Mouse (Mus musculus) thymus, postnatal 25 days (tissue): ENCODE results near the gene Hnf1a.

ENCODE experiments used
- DNase-seq: peaks from one replicate; pipeline ENCODE4 v3.0.0; 2022

Gene Hnf1a

GRCm38 (mm10) chr5:114970824-114971227 lies at the start of gene Hnf1a:
Hnf1a (minus strand) TSS chr5:114971094.
- DNase-seq: no peak

DNA sequence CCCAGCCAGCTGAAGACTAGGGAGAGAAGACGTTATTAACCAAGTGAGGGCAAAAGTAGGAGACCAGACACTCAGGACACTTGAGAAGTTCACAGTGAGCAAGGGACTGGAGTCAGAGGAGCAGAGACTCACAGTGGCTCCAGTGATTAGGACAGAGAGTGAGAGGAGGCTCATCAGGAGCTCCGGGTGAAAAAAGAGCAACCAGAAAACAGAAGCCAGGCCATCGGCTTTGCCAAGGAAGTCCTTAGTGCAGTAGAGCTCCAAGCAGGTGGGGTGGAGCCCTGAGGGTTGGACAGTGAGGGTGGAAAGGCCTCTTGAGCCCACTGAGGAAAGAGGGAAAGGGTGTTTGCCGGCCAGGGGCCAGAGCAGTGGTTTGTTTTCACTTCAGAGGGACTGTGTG lies 47.9 kb upstream of the Hnf1a start:
- no peak for DNase-seq

- no peak for DNase-seq
These were observed 47.4 kb upstream of the Hnf1a start for GRCm38 (mm10) chr5:115018270-115018669.

- no peak for DNase-seq
These were observed 44.2 kb upstream of the Hnf1a start for GRCm38 (mm10) chr5:115015121-115015520.

- no peak for DNase-seq
These were observed 43.7 kb upstream of the Hnf1a start for GRCm38 (mm10) chr5:115014570-115014969.

DNA sequence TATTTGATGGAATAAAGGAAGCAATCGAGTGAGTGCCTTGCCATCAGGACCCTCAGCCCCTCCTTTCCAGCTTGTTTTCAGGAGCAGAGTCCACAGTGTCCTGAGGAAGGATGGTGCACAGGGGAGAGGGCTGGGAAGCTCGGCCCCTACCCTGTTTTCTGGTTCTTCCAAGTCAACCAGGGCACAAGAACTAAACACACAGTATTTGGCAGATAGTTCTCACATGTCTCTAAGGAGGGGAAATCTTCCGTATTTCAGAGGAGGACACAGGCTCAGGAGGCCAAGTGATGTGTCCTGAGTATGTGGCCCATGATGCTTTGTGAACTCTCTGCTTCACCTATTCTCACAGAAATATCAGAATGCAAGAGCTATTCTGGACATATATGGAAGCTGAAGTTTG lies 42.5 kb upstream of the Hnf1a start:
- no peak for DNase-seq

- DNase-seq: peak; percentile 67
These were observed 40.8 kb upstream of the Hnf1a start for GRCm38 (mm10) chr5:115011519-115012261.

DNA sequence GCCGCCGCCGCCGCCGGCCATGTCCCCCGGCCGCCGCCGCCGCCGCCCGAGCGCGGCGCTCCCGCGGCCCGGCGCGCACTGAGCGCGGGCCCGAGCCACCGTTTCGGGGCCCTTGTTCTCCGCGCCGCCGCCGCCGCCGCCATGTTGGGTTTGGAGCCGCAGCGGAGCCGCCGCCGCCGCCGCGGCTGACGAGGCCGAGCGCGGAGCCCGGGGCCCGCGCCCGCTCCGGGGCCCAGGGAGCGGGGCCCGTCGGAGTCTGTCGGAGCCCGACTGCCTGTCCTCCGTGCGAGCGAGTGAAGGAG lies 40.3 kb upstream of the Hnf1a start:
- no peak for DNase-seq

DNA sequence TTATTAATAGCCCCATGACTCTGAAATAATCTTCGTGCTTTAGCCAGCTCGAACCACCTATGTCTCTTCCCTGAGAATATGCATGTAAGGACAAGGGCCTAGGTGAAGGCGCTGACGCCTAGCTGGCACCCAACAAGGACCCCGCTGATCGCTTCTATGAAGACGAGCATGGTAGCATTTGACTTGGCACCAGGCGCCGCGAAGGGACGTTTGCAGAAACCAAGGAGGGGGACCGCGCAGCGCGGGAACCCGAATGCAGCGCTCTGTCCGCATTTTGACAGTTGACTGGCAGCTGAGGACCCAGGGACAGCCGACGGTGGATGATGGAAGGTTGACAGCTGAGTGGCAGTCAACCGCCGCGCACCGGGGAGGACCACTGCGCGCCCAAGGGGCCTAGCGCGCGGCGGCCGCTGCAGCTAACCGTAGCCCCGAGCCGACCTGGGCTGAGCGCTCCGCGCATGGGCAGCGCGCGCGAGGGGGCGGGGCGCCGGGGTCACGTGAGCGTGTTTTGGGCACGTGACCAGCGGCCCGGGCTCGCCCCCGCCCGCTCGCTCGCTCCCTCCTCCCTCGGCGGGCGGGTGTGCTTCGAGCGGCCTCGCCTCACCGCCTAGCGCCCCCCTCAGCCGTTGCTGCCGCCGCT lies 39.8 kb upstream of the Hnf1a start, which contains the start of gene Sppl3:
TSS of gene Sppl3 (plus strand) at position 561 of the 640 bp plus-strand sequence.
- DNase-seq: peak; percentile 97

- DNase-seq: no peak
These were observed 39.1 kb upstream of the Hnf1a start for GRCm38 (mm10) chr5:115009961-115010360.

DNA sequence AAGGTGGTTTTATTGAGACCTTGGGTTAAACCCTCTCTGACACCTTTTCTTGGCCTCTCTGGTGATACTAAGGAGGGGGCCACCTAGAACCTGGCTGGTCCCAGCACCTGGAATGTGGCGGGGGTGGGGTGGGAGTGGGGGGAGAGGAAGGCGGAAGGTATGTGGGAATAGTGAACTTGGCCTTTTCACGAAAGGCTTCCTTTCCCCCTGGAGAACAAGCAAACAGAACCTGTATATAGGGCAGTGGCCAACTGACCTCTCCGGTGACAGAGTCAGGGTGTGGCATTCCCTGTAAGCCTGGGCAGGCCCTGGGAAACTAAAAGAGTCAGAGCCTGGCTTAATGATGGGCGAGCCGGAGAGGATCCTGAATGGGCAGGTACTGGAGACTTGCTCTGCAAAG lies 38.2 kb upstream of the Hnf1a start:
- no peak for DNase-seq

- no peak for DNase-seq
These were observed 37.4 kb upstream of the Hnf1a start for GRCm38 (mm10) chr5:115008307-115008706.

DNA sequence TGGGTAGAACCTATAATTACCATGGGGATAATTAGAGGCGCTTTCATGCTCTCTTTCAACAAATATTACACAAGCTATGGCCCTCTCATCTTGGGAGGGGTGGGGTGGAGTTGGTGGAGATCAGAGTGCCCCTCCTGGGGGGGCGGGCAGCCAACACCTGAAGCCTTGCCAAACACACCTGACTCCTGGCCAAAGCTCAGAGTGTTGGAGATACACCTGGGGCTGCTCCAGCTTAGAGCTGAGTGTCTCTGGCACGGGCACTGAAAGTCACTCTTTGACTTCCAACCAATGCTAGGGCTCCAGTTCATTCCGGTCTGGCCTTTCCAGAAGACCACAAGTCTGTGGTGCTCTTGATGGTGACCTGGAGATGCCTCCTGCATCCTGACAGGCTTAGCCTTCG lies 36.9 kb upstream of the Hnf1a start:
- no peak for DNase-seq

DNA sequence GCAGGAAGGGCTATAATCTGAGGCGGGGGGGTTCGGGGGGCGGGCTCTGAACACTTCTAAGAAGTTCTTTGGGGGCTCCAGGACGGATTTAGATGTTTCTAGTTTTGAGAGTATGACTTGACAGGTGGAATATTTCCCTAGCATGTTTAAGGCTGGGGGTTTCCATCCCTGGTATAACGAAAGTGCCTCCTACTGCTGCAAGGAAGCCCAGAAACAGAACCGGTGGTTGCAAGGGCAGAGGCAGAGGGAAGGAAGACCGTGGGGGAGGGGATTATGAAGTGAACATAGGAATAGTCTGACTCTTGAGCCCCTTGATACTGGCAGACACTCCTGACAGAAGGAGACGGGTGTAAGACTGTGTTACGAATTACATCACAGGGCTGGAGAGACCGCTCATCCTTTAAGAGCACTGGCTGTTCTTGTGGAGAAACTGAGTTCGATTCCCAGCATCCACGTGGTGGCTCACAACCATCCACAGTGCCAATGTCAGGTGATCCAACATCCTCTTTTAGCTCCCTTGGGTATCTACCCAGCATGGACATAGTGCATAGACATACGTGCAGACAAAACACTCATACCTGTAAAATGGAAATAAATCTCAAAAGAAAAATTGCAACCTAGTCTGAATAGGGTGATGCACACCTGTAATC lies 32.5 kb upstream of the Hnf1a start:
- DNase-seq: no peak

DNA sequence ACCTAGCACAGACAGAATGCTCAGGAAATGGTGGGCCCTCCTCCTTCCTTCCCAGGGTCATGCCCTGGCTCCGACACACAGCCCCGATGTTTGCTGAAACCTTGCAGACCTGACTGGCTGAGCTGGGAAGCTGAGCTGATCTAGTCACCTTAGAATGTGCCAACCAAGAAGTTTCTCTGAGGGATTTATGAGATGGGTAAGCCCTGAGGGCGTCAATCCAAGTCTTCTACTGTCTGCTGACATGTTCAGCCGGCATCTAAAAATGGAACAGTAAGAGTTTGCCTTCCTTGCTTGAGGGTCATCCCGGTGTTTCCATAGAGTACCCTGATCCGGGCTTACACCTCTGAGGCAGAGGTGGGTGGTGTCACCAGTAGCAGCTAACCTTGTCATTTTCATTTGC lies 31.9 kb upstream of the Hnf1a start:
- no peak for DNase-seq

DNA sequence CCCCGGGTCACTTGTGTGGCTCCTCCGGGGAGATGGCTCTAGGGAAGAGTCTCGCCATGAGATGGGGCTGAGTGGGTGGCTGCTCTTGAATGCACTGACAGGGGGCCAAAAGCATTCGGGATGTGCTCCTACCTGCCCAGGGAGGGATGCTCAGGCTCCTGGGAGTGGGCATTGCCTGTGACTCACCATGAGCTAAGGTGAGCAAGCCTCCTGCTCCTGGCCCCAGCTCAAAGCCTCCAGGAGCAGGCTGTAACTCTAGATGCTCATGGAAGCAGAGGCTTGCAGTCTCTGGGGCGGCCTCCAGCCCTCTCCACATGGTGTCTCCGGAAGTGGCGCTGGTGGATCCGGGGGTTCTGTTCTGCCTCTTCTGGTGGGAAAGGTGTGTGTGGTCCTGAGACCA lies 30.6 kb upstream of the Hnf1a start:
- no peak for DNase-seq

DNA sequence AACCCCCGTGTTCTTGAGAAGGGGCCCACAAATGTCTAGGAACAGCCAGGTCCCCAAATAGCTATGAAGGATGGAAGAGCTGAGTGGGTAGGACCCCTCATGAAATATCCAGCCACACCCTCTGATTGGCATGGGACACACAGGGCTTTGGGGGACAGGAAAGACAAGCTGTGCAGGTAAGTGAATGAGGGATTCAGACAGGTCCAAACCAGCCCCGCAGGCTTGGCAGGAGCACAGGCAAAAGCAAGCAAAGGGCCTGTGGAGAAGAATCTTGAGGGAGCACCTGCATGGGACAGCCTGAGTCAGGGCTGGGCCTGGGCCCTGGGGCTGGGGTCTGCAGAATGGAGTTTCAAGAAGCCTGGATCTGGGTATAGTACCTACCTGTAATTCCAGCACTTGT lies 29.6 kb upstream of the Hnf1a start:
- DNase-seq: no peak

GRCm38 (mm10) chr5:114997327-114997726 lies 26.4 kb upstream of the Hnf1a start:
- no peak for DNase-seq

DNA sequence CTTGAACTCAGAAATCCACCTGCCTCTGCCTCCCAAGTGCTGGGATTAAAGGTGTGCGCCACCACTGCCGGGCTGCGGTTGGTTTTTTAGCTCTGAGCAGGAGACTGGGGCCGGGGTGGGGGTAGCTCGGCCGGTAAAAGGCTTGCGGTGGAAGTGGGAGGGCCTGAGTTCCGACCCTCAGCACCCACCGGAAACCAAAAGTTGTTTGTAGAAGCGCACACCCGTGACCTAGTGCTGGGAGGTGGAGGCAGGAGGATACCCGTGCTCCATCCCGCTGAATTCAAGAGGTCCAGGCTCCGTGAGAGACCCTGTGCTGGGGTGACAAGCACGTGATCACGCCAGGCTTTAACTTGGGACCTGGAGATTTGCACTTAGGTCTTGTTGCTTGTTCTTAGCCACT lies 25.6 kb upstream of the Hnf1a start:
- DNase-seq: no peak

- DNase-seq: no peak
These were observed 14.2 kb upstream of the Hnf1a start for GRCm38 (mm10) chr5:114985074-114985473.

- DNase-seq: no peak
These were observed 11.1 kb upstream of the Hnf1a start for GRCm38 (mm10) chr5:114982001-114982400.

DNA sequence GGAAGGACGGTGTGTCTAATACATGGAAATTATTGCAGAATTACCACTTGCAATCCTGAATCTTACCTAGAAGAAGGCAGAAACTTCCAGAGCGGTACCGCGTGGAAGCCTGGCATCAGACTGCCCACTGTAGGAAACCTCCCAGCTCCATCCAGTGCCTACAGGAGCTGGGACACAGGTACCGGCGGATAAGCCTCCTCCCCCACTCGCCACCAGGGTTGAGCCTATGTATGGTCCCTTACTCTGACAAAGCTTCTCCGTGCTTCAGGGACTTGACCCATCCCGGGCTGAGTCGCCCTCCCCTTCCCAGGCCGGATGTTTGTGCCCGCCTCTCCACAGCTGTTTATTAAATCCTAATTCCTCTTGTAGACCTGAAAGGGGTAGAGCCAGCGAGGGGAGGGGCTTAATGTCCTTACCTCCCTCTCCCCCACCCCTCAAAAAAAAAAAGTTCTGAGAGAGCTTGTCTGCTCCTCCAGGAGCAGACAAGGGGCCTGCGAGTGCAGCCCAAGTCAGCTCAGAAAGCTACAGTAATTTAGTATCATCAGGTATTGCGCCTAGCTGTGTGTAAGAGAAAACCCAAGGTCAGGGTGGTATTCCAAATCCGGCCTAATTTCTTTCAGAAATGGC lies 9.3 kb upstream of the Hnf1a start:
- DNase-seq: no peak

- DNase-seq: peak; percentile 75
These were observed 8.6 kb upstream of the Hnf1a start for GRCm38 (mm10) chr5:114979250-114980121.
